Mouse (Mus musculus): ENCODE results near the gene Cers2. TPM values are rescaled to one million over a fixed set of nuclear protein-coding genes. Genes with fewer than 3 reads are reported as not detected.

Cers2 gene
- polyA plus RNA-seq, 1 experiment = 95.7 TPM

DNA sequence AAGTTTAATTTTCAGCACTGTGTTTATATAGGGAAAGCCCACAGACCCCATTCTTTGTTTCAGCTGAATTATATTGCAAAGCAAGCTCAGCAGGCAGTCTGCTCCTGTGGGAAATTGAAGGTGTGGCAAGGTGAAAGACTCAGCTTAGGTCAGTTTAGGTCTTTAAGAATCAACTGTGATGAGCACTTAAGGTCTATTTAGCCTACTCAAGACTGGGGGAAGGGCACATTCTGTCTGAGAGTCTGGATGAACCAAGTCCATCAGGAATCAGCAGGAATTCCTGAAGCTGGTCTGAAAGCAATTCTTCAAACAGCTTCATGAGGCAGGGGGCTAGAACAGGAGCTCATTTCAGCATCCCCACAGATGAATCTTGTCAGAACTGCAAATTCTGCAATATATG, 55.5 kb downstream of the Cers2 start:
- no peak overlapping the region for H3K27ac ChIP-seq (ENCODE audit: insufficient read depth, low read length)
- H3K36me3 ChIP-seq (ENCODE audit: control insufficient read depth, insufficient read depth, low read length) = no peaks in the 10 kb centered on the region
- no peak for DNase-seq (ENCODE audit: low read depth in 1 of 2, low spot score in 2 of 2)
- H3K27me3 ChIP-seq (ENCODE audit: control insufficient read depth, insufficient read depth, low read length) = no peaks in the 10 kb centered on the region
- TF ChIP-seq CTCF (IDR thresholded peaks at IDR 0.05; ENCODE audit: extremely low read depth, insufficient read depth, insufficient read length, insufficient replicate concordance) (no peak), POLR2A (IDR thresholded peaks at IDR 0.05; ENCODE audit: low read depth, low read length) (no peak)
- H3K4me3 ChIP-seq (ENCODE audit: extremely low read depth, insufficient read depth, insufficient read length) = no peak overlapping the region
- no peaks in the 10 kb centered on the region for H3K4me1 ChIP-seq (ENCODE audit: control insufficient read depth, insufficient read depth, insufficient read length)

Other genes starting within 250 kb of the Cers2 start
- 14.1 and 14.4 TPM in 2 replicates for gene Pip5k1a, start 207.9 kb upstream of the Cers2 start, polyA plus RNA-seq (2012; rRNA removed)
- 36.3 and 44.6 TPM in 2 replicates for gene Vps72, start 203.8 kb upstream of the Cers2 start, polyA plus RNA-seq (2012; rRNA removed)
- gene Tmod4, start 190.3 kb upstream of the Cers2 start, polyA plus RNA-seq (2012; rRNA removed) = 0.69 and 0.91 TPM in 2 replicates
- gene Scnm1, start 180.8 kb upstream of the Cers2 start, polyA plus RNA-seq (2012; rRNA removed) = 25.2 and 29.4 TPM in 2 replicates
- gene Lysmd1, start 180.7 kb upstream of the Cers2 start, polyA plus RNA-seq (2012; rRNA removed) = 4.7 and 5.3 TPM in 2 replicates
- 89.1 and 132 TPM in 2 replicates for gene Tnfaip8l2, start 172.4 kb upstream of the Cers2 start, polyA plus RNA-seq (2012; rRNA removed)
- 2.2 TPM in 2 replicates for gene Sema6c, start 154.3 kb upstream of the Cers2 start, polyA plus RNA-seq (2012; rRNA removed)
- 17.0 and 17.1 TPM in 2 replicates for gene Gabpb2, start 96.9 kb upstream of the Cers2 start, polyA plus RNA-seq (2012; rRNA removed)
- gene Cdc42se1, start 86.1 kb upstream of the Cers2 start, polyA plus RNA-seq (2012; rRNA removed) = 91.5 and 94.1 TPM in 2 replicates
- 15.5 and 16.2 TPM in 2 replicates for gene Mllt11, start 82.6 kb upstream of the Cers2 start, polyA plus RNA-seq (2012; rRNA removed)
- 0.18 and 0.52 TPM in 2 replicates for gene Gm128, start 73.2 kb upstream of the Cers2 start, polyA plus RNA-seq (2012; rRNA removed)
- gene Bnipl, start 63.6 kb upstream of the Cers2 start, polyA plus RNA-seq (2012; rRNA removed) = 0.07 TPM in 1 of 2 replicates, not detected in the other
- 44.8 and 51.0 TPM in 2 replicates for gene Mindy1, start 33.4 kb upstream of the Cers2 start, polyA plus RNA-seq (2012; rRNA removed)
- gene Prune1, start 32.7 kb upstream of the Cers2 start, polyA plus RNA-seq (2012; rRNA removed) = 7.7 and 8.9 TPM in 2 replicates
- 2.6 and 2.7 TPM in 2 replicates for gene Anxa9, start 7.6 kb upstream of the Cers2 start, polyA plus RNA-seq (2012; rRNA removed)
- 9.4 and 10.4 TPM in 2 replicates for gene Setdb1, start 42.4 kb downstream of the Cers2 start, polyA plus RNA-seq (2012; rRNA removed)
- gene 4930558C23Rik, start 88.0 kb downstream of the Cers2 start, polyA plus RNA-seq (2012; rRNA removed) = not detected in 2 replicates
- gene Arnt, start 119.6 kb downstream of the Cers2 start, polyA plus RNA-seq (2012; rRNA removed) = 19.5 and 20.7 TPM in 2 replicates
- gene Ctsk, start 184.5 kb downstream of the Cers2 start, polyA plus RNA-seq (2012; rRNA removed) = 1.3 and 1.4 TPM in 2 replicates
- gene Ctss, start 212.0 kb downstream of the Cers2 start, polyA plus RNA-seq (2012; rRNA removed) = 81.7 and 84.6 TPM in 2 replicates
- gene Hormad1, start 244.9 kb downstream of the Cers2 start, polyA plus RNA-seq (2012; rRNA removed) = not detected in 2 replicates

Data from spleen, adult 2 months (tissue).